Mouse (Mus musculus) liver, embryonic 11.5 days (tissue): ENCODE measurements at regions not wholly inside any gene's neighbourhood (a gene's known extent, or its start where the extent isn't known, plus 50 kb on each side); places are given as distances from the start of the nearest gene placed in this dataset.

ENCODE experiments used
- ATAC-seq: fragments of 200-750 bp; cut with Nextera tagmentation; replicated peaks from 2 replicates; pipeline ENCODE4 v1.8.0; 2017; ENCODE audit warnings: moderate number of reproducible peaks, mild to moderate bottlenecking, moderate TSS enrichment, moderate library complexity; ENCODE audit not compliant: low FRiP score
- DNase-seq: peaks from one replicate; pipeline ENCODE4 v3.0.0-alpha.2; 2017; ENCODE audit warnings: low spot score
- H3K27ac ChIP-seq: fragments of 300-500 bp; sonication (generic); 2 replicates; pipeline ENCODE4 v1.5.1; 2014; ENCODE audit warnings: mild to moderate bottlenecking, low read depth, low read length, control low read depth
- H3K27me3 ChIP-seq: fragments of 300-500 bp; sonication (generic); replicated peaks from 2 replicates; pipeline ENCODE4 v1.6.1; 2014; ENCODE audit warnings: low read length, mixed read lengths; ENCODE audit not compliant: control insufficient read depth, insufficient read depth
- H3K36me3 ChIP-seq: fragments of 300-500 bp; sonication (generic); 2 replicates; pipeline ENCODE4 v1.6.1; 2014; ENCODE audit warnings: mild to moderate bottlenecking, low read length, moderate library complexity, mixed read lengths; ENCODE audit not compliant: control insufficient read depth, insufficient read depth
- H3K4me1 ChIP-seq: fragments of 300-500 bp; sonication (generic); replicated peaks from 2 replicates; pipeline ENCODE4 v1.6.1; 2014; ENCODE audit warnings: low read length, mixed read lengths; ENCODE audit not compliant: control insufficient read depth, insufficient read depth
- H3K4me2 ChIP-seq: fragments of 300-500 bp; sonication (generic); 2 replicates; pipeline ENCODE4 v1.6.1; 2014; ENCODE audit warnings: mild to moderate bottlenecking, control low read depth, moderate library complexity
- H3K4me3 ChIP-seq: fragments of 300-500 bp; sonication (generic); 2 replicates; pipeline ENCODE4 v1.5.1; 2014; ENCODE audit warnings: low read depth, low read length, control low read depth
- H3K9ac ChIP-seq: fragments of 300-500 bp; sonication (generic); 2 replicates; pipeline ENCODE4 v1.6.1; 2014; ENCODE audit warnings: low read depth, low read length, control low read depth
- H3K9me3 ChIP-seq: fragments of 300-500 bp; sonication (generic); 2 replicates; pipeline ENCODE4 v1.6.1; 2016; ENCODE audit warnings: low read length, inconsistent platforms, mixed read lengths; ENCODE audit not compliant: control insufficient read depth
- WGBS: fragments of 180-500 bp; shearing (Covaris S2); extraction: QIAGEN DNeasy Blood & Tissue Kit; methylation state at CpG from one replicate; pipeline ENCODE4 v1.1.7; 2014; 5-methylcytosine and 5-hydroxymethylcytosine counted together

GRCm38 (mm10) chr3:41962923-41963322 is 220.5 kb downstream of the D3Ertd751e start:
- no peak for ATAC-seq
- WGBS = 84% methylated on average over 7 of the region's 7 CpGs
- Histone ChIP-seq H3K9me3 (no peaks in the 10 kb centered on the region), H3K4me1 (no peaks in the 10 kb centered on the region), H3K4me3 (no peak overlapping the region), H3K27me3 (no peaks in the 10 kb centered on the region), H3K4me2 (no peak overlapping the region), H3K27ac (no peak overlapping the region), H3K36me3 (no peaks in the 10 kb centered on the region), H3K9ac (no peak overlapping the region)
- no peak for DNase-seq

GRCm38 (mm10) chr3:42006672-42007265 is 264.4 kb downstream of the D3Ertd751e start:
- no peak for ATAC-seq
- WGBS = 69% methylated on average over 5 of the region's 5 CpGs
- H3K4me2 ChIP-seq = no peak overlapping the region
- no peak overlapping the region for H3K9ac ChIP-seq
- H3K4me3 ChIP-seq = no peak overlapping the region
- no peaks in the 10 kb centered on the region for H3K9me3 ChIP-seq
- no peaks in the 10 kb centered on the region for H3K4me1 ChIP-seq
- no peak overlapping the region for H3K27ac ChIP-seq
- no peaks in the 10 kb centered on the region for H3K27me3 ChIP-seq
- no peaks in the 10 kb centered on the region for H3K36me3 ChIP-seq
- no peak for DNase-seq

- no peak for DNase-seq
- H3K4me3 ChIP-seq = no peak overlapping the region
- no peak overlapping the region for H3K9ac ChIP-seq
- H3K27ac ChIP-seq = no peak overlapping the region
- H3K27me3 ChIP-seq = no peaks in the 10 kb centered on the region
- no peak for ATAC-seq
- no peaks in the 10 kb centered on the region for H3K4me1 ChIP-seq
- H3K36me3 ChIP-seq = no peaks in the 10 kb centered on the region
- H3K4me2 ChIP-seq = no peak overlapping the region
- WGBS = 78% methylated on average over 5 of the region's 5 CpGs
- no peaks in the 10 kb centered on the region for H3K9me3 ChIP-seq
These were observed 280.8 kb downstream of the D3Ertd751e start for GRCm38 (mm10) chr3:42023187-42023586.

- Histone ChIP-seq H3K4me2 (no peak overlapping the region), H3K4me1 (no peaks in the 10 kb centered on the region), H3K27me3 (no peaks in the 10 kb centered on the region), H3K9ac (no peak overlapping the region), H3K9me3 (no peaks in the 10 kb centered on the region), H3K4me3 (no peak overlapping the region), H3K36me3 (no peaks in the 10 kb centered on the region), H3K27ac (no peak overlapping the region)
- WGBS = 47% methylated on average over 4 of the region's 4 CpGs
- ATAC-seq = no peak
- DNase-seq = no peak
These were observed 297.2 kb downstream of the D3Ertd751e start for GRCm38 (mm10) chr3:42039632-42040031.

GRCm38 (mm10) chr3:42040270-42040812 is 297.9 kb downstream of the D3Ertd751e start:
- 65% methylated on average over 2 of the region's 2 CpGs for WGBS
- Histone ChIP-seq H3K4me3 (no peak overlapping the region), H3K27me3 (no peaks in the 10 kb centered on the region), H3K27ac (no peak overlapping the region), H3K9ac (no peak overlapping the region), H3K9me3 (no peaks in the 10 kb centered on the region), H3K36me3 (no peaks in the 10 kb centered on the region), H3K4me2 (no peak overlapping the region), H3K4me1 (no peaks in the 10 kb centered on the region)
- no peak for DNase-seq
- ATAC-seq = no peak

- Histone ChIP-seq H3K27ac (no peak overlapping the region), H3K36me3 (no peaks in the 10 kb centered on the region), H3K9ac (no peak overlapping the region), H3K4me2 (no peak overlapping the region), H3K27me3 (no peaks in the 10 kb centered on the region), H3K4me1 (no peaks in the 10 kb centered on the region), H3K4me3 (no peak overlapping the region), H3K9me3 (no peaks in the 10 kb centered on the region)
- DNase-seq (no peak), ATAC-seq (no peak)
- WGBS = 88% methylated on average over 2 of the region's 2 CpGs
These were observed 298.5 kb downstream of the D3Ertd751e start for GRCm38 (mm10) chr3:42040959-42041358.

- DNase-seq (no peak), ATAC-seq (no peak)
- Histone ChIP-seq H3K9ac (no peak overlapping the region), H3K27me3 (no peaks in the 10 kb centered on the region), H3K27ac (no peak overlapping the region), H3K9me3 (no peaks in the 10 kb centered on the region), H3K36me3 (no peaks in the 10 kb centered on the region), H3K4me2 (no peak overlapping the region), H3K4me1 (no peaks in the 10 kb centered on the region), H3K4me3 (no peak overlapping the region)
- 82% methylated on average over 10 of the region's 10 CpGs for WGBS
These were observed 315.0 kb downstream of the D3Ertd751e start for GRCm38 (mm10) chr3:42057286-42057868.

- H3K4me3 ChIP-seq = no peak overlapping the region
- no peaks in the 10 kb centered on the region for H3K4me1 ChIP-seq
- H3K9me3 ChIP-seq = no peaks in the 10 kb centered on the region
- ATAC-seq (no peak), DNase-seq (no peak)
- H3K27ac ChIP-seq = no peak overlapping the region
- H3K27me3 ChIP-seq = no peaks in the 10 kb centered on the region
- no peak overlapping the region for H3K9ac ChIP-seq
- no peak overlapping the region for H3K4me2 ChIP-seq
- H3K36me3 ChIP-seq = no peaks in the 10 kb centered on the region
- WGBS = 64% methylated on average over 7 of the region's 7 CpGs
These were observed 322.9 kb downstream of the D3Ertd751e start for GRCm38 (mm10) chr3:42065093-42065935.
